Mouse (Mus musculus) intestine, embryonic 14.5 days (tissue): ENCODE measurements around the gene C5ar1. TPM values are rescaled to one million over a fixed set of nuclear protein-coding genes. Genes with fewer than 3 reads are reported as not detected.
A peak's percentile ranks its signal among the peaks of the same experiment; 100 is the strongest.

Experiments
- ATAC-seq: fragments of 200-750 bp; cut with Nextera tagmentation; replicated peaks from 2 replicates; pipeline ENCODE4 v1.8.0; 2017; ENCODE audit warnings: low read depth, moderate number of reproducible peaks, moderate TSS enrichment, moderate library complexity; ENCODE audit not compliant: low FRiP score, low TSS enrichment
- DNase-seq: peaks from one replicate; pipeline ENCODE4 v3.0.0-alpha.2; 2018; ENCODE audit warnings: low spot score
- H3K27ac ChIP-seq: fragments of 300-500 bp; sonication (generic); 2 replicates; pipeline ENCODE4 v1.5.1; 2014; ENCODE audit warnings: low read depth, mild to moderate bottlenecking, control low read depth
- H3K27me3 ChIP-seq: fragments of 300-500 bp; sonication (generic); replicated peaks from 2 replicates; pipeline ENCODE4 v1.6.1; 2014; ENCODE audit warnings: low read length, control low read depth; ENCODE audit not compliant: control insufficient read depth, insufficient read depth
- H3K36me3 ChIP-seq: fragments of 300-500 bp; sonication (generic); 2 replicates; pipeline ENCODE4 v1.6.1; 2014; ENCODE audit warnings: low read length, control low read depth; ENCODE audit not compliant: control insufficient read depth, insufficient read depth
- H3K4me1 ChIP-seq: fragments of 300-500 bp; sonication (generic); replicated peaks from 2 replicates; pipeline ENCODE4 v1.6.1; 2014; ENCODE audit warnings: low read length, control low read depth, mixed read lengths; ENCODE audit not compliant: control insufficient read depth, insufficient read depth
- H3K4me2 ChIP-seq: fragments of 300-500 bp; sonication (generic); 2 replicates; pipeline ENCODE4 v1.6.1; 2014; ENCODE audit warnings: low read length
- H3K4me3 ChIP-seq: fragments of 300-500 bp; sonication (generic); 2 replicates; pipeline ENCODE4 v1.5.1; 2014; ENCODE audit warnings: low read depth, low read length, control low read depth, mixed read lengths
- H3K9ac ChIP-seq: fragments of 300-500 bp; sonication (generic); 2 replicates; pipeline ENCODE4 v1.6.1; 2014; ENCODE audit warnings: mild to moderate bottlenecking, low read length
- H3K9me3 ChIP-seq: fragments of 300-500 bp; sonication (generic); 2 replicates; pipeline ENCODE4 v1.6.1; 2016; ENCODE audit warnings: low read length, control low read depth; ENCODE audit not compliant: control insufficient read depth
- whole genome bisulfite sequencing: fragments of 180-500 bp; shearing (Covaris S2); extraction: QIAGEN DNeasy Blood & Tissue Kit; methylation state at CpG from one replicate; pipeline ENCODE4 v1.1.7; 2014; 5-methylcytosine and 5-hydroxymethylcytosine counted together
- polyA plus RNA-seq: library from polyadenylated mRNA; unstranded; fragments of >200 nt; fragmentation: Nextera tagmentation; extraction: Ambion mirVana; gene quantifications from 2 replicates; pipeline ENCODE4 v1.2.1, GENCODE M21; 2014

C5ar1 gene
- polyA plus RNA-seq, 1 experiment from 2014 or later, result 1.8 TPM

GRCm38 (mm10) chr7:16284904-16285303, 25.6 kb upstream of the C5ar1 start:
- H3K4me1 ChIP-seq, result peaks cover 6% of the 10 kb centered on the region; the same call in 1 of the 2 replicates
- peak overlapping the region; percentile 60 for H3K4me2 ChIP-seq
- peak overlapping the region; percentile 68; the same call in 1 of the 2 replicates for H3K4me3 ChIP-seq
- ATAC-seq, result no peak
- peaks cover 44% of the 10 kb centered on the region for H3K36me3 ChIP-seq
- H3K27me3 ChIP-seq, result no peaks in the 10 kb centered on the region
- H3K27ac ChIP-seq, result no peak overlapping the region; the same call in 1 of the 2 replicates
- no peaks in the 10 kb centered on the region for H3K9me3 ChIP-seq
- WGBS, result 57% methylated on average over 9 of the region's 9 CpGs
- DNase-seq, result no peak
- H3K9ac ChIP-seq, result no peak overlapping the region

- H3K4me2 ChIP-seq, result no peak overlapping the region
- DNase-seq, result no peak
- H3K4me3 ChIP-seq, result no peak overlapping the region
- H3K4me1 ChIP-seq, result peaks cover 6% of the 10 kb centered on the region; the same call in 1 of the 2 replicates
- H3K36me3 ChIP-seq, result peaks cover 52% of the 10 kb centered on the region
- no peaks in the 10 kb centered on the region for H3K9me3 ChIP-seq
- WGBS, result 87% methylated on average over 8 of the region's 8 CpGs
- no peak overlapping the region for H3K27ac ChIP-seq
- ATAC-seq, result no peak
- H3K9ac ChIP-seq, result no peak overlapping the region
- H3K27me3 ChIP-seq, result no peaks in the 10 kb centered on the region
Observed at GRCm38 (mm10) chr7:16284001-16284400, 24.7 kb upstream of the C5ar1 start.

- peaks cover 6% of the 10 kb centered on the region; the same call in 1 of the 2 replicates for H3K4me1 ChIP-seq
- no peak overlapping the region for H3K9ac ChIP-seq
- peaks cover 68% of the 10 kb centered on the region for H3K36me3 ChIP-seq
- H3K4me3 ChIP-seq, result no peak overlapping the region
- WGBS, result 91% methylated on average over 13 of the region's 13 CpGs
- no peaks in the 10 kb centered on the region for H3K27me3 ChIP-seq
- H3K9me3 ChIP-seq, result no peaks in the 10 kb centered on the region
- H3K4me2 ChIP-seq, result no peak overlapping the region
- DNase-seq (no peak), ATAC-seq (no peak)
- no peak overlapping the region for H3K27ac ChIP-seq
Observed at GRCm38 (mm10) chr7:16282334-16282733, 23.0 kb upstream of the C5ar1 start.

GRCm38 (mm10) chr7:16280721-16281120, 21.4 kb upstream of the C5ar1 start:
- no peak for DNase-seq
- Histone ChIP-seq H3K27me3 (no peaks in the 10 kb centered on the region), H3K36me3 (peaks cover 82% of the 10 kb centered on the region)

GRCm38 (mm10) chr7:16274922-16275890, 15.9 kb upstream of the C5ar1 start:
- Histone ChIP-seq H3K27me3 (no peaks in the 10 kb centered on the region), H3K4me1 (peaks cover 23% of the 10 kb centered on the region), H3K9ac (no peak overlapping the region), H3K4me2 (peak overlapping the region; percentile 87), H3K36me3 (peaks cover 47% of the 10 kb centered on the region), H3K27ac (no peak overlapping the region), H3K4me3 (no peak overlapping the region), H3K9me3 (no peaks in the 10 kb centered on the region)
- no peak for DNase-seq
- WGBS, result 85% methylated on average over 10 of the region's 10 CpGs
- ATAC-seq, result no peak

More at GRCm38 (mm10) chr7:16280721-16281120, 21.4 kb upstream of the C5ar1 start:
- Histone ChIP-seq H3K4me2 (no peak overlapping the region), H3K27ac (no peak overlapping the region), H3K9ac (no peak overlapping the region), H3K9me3 (no peaks in the 10 kb centered on the region), H3K4me3 (no peak overlapping the region), H3K4me1 (peaks cover 6% of the 10 kb centered on the region; the same call in 1 of the 2 replicates)
- no peak for ATAC-seq
- WGBS, result 86% methylated on average over 11 of the region's 11 CpGs

- peak overlapping the region; percentile 68 for H3K4me3 ChIP-seq
- ATAC-seq (peak; percentile 80), DNase-seq (no peak)
- peaks cover 23% of the 10 kb centered on the region for H3K4me1 ChIP-seq
- peak overlapping the region; percentile 69 for H3K9ac ChIP-seq
- 2% methylated on average over 18 of the region's 18 CpGs for WGBS
- H3K36me3 ChIP-seq, result peaks cover 34% of the 10 kb centered on the region
- H3K27me3 ChIP-seq, result no peaks in the 10 kb centered on the region
- peak overlapping the region; percentile 89 for H3K27ac ChIP-seq
- H3K9me3 ChIP-seq, result no peaks in the 10 kb centered on the region
- peak overlapping the region; percentile 87 for H3K4me2 ChIP-seq
Observed at GRCm38 (mm10) chr7:16273766-16274140, 14.4 kb upstream of the C5ar1 start.

GRCm38 (mm10) chr7:16273081-16273765, 13.9 kb upstream of the C5ar1 start, which contains the start of gene Inafm1:
Inafm1 (minus strand) TSS chr7:16273617.
- DNase-seq, result peak; percentile 96
- H3K4me1 ChIP-seq, result peaks cover 23% of the 10 kb centered on the region
- peak within 1 kb of the TSS; percentile 89 for H3K27ac ChIP-seq
- peak within 1 kb of the TSS; percentile 87 for H3K4me2 ChIP-seq
- peaks cover 30% of the 10 kb centered on the region for H3K36me3 ChIP-seq
- WGBS, result under 1% methylated on average over 38 of the region's 49 CpGs
- H3K27me3 ChIP-seq, result no peaks in the 10 kb centered on the region
- H3K9me3 ChIP-seq, result no peaks in the 10 kb centered on the region
- peak within 1 kb of the TSS; percentile 69 for H3K9ac ChIP-seq
- ATAC-seq, result peak; percentile 81
- H3K4me3 ChIP-seq, result peak within 1 kb of the TSS; percentile 68

- Histone ChIP-seq H3K4me3 (peak overlapping the region; percentile 68), H3K9ac (peak overlapping the region; percentile 69), H3K4me2 (peak overlapping the region; percentile 87), H3K9me3 (no peaks in the 10 kb centered on the region), H3K27me3 (no peaks in the 10 kb centered on the region), H3K27ac (peak overlapping the region; percentile 89), H3K4me1 (peaks cover 23% of the 10 kb centered on the region), H3K36me3 (peaks cover 24% of the 10 kb centered on the region)
- peak; percentile 83 for ATAC-seq
- WGBS, result under 1% methylated on average over 46 of the region's 46 CpGs
- DNase-seq, result peak; percentile 83
Observed at GRCm38 (mm10) chr7:16272681-16273080, 13.3 kb upstream of the C5ar1 start.
